Mouse (Mus musculus) cerebellum, postnatal 14 days (tissue): ENCODE results near the gene Gm28576.
"Not testable (repeated sequence)": the region's sequence is repeated elsewhere in the genome, so short reads cannot be mapped to it uniquely, and the experiment has no call there.

Experiments
- DNase-seq, 2 experiments: peaks; one replicate each; pipeline ENCODE4 v3.0.0; 2021; ENCODE audit warnings: mixed read lengths in 2 of 2

Gm28576 gene

DNA sequence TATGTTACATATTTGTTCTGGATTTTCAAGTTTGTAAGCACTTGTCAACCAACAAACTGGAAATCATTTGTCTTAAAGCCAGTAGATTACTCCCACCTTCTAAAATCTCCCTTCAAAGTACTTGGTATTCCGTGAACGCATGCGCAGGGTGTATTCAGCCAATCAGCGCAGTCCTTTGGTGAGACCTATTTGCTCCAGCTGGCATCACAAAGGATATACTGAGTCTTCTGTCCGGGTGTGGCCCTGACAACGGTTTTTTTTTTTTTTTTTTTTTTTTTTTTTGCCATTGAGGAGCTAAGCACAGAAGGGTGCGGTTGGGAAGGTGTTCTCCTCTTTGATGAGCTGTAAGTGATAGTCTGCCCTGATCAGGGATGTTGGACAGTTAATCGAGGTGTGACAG lies at the start of gene Gm28576:
TSS of gene Gm28576 (plus strand) at position 301 of the 400 bp plus-strand sequence.
- DNase-seq, result not testable (repeated sequence)
